Mouse (Mus musculus): ENCODE measurements at regions not wholly inside any gene's neighbourhood (a gene's known extent, or its start where the extent isn't known, plus 50 kb on each side); places are given as distances from the start of the nearest gene placed in this dataset.

DNA sequence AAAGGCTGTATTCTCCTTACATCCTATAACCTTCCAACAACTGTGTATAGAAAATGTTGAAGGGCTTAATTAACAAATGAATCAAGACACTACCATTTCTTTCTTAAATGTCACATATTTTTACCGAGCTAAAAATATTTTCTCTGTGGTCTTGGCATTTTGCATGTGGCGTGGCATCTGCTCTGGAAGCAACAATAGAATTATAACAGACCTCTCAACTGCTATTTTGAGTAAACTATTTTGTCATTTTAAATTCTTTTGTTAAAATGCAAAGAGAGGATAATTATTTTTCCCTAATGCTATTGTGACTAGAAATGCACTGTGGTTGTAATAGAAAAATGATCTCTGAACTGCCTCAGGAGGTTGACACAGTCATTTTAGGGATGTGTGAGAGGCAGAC is 187.9 kb downstream of the Spry2 start:
- Histone ChIP-seq H3K4me2 (replicated peaks) (no peak overlapping the region), H3K4me1 (0 out of 2 replicates have a peak, but pooled peaks cover 3% of the 10 kb centered on the region), H3K9me3 (replicated peaks) (no peaks in the 10 kb centered on the region), H3K36me3 (no peaks in the 10 kb centered on the region), H3K9ac (no peak overlapping the region), H3K4me3 (replicated peaks) (no peak overlapping the region), H3K27me3 (no peaks in the 10 kb centered on the region), H3K27ac (replicated peaks) (no peak overlapping the region)
- WGBS, result 44% methylated on average over 2 of the region's 2 CpGs
- no peak for ATAC-seq (ENCODE audit: insufficient number of reproducible peaks, low FRiP score, low TSS enrichment, low read depth)

DNA sequence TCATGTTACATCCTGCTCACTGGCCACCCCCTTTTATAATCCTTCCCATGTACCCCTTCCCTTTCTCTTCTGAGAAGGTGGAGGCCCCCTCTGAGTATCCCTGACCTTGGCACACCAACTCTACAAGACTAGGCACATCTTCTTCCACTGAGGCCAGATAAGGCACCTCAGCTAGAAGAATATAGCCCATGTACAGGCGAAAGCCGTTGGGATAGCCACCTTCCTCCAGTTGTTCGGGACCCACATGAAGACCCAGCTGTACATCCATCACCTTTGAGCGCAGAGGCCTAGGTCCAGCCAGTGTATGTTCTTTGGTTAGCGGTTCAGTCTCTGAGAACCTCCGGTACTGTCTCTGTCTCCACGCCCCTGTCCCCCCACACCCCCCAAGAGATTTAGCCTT is 189.9 kb downstream of the Spry2 start:
- 97% methylated on average over 7 of the region's 7 CpGs for WGBS
- H3K4me1 ChIP-seq, result 0 out of 2 replicates have a peak, but pooled peaks cover 3% of the 10 kb centered on the region
- no peak for ATAC-seq (ENCODE audit: insufficient number of reproducible peaks, low FRiP score, low TSS enrichment, low read depth)
- H3K27ac ChIP-seq (replicated peaks), result no peak overlapping the region
- no peak overlapping the region for H3K4me3 ChIP-seq (replicated peaks)
- no peak overlapping the region for H3K9ac ChIP-seq
- no peaks in the 10 kb centered on the region for H3K27me3 ChIP-seq
- H3K36me3 ChIP-seq, result no peaks in the 10 kb centered on the region
- no peak overlapping the region for H3K4me2 ChIP-seq (replicated peaks)
- no peaks in the 10 kb centered on the region for H3K9me3 ChIP-seq (replicated peaks)

DNA sequence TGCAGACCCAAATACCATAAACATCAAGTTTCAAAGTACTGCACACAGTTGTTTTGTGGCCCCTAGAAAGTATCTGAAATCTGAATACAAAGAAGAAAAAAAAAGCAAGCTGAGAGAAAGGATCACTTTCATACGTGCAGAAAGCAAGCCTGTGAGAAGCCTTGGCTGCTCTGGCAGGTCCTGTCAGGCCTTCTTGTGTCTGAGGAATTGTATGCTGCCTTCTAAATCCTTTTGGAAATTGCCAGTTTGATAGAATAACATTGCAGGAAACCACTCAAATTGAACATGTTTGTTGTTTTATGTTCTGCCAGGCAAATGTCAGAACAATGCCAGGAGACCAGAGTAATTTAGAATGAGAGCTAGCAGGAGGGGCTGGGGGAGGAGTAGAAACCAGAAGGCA is 198.0 kb downstream of the Spry2 start:
- H3K4me1 ChIP-seq, result peaks cover 3% of the 10 kb centered on the region; the same call in 1 of the 2 replicates
- no peaks in the 10 kb centered on the region for H3K9me3 ChIP-seq (replicated peaks)
- no peak overlapping the region for H3K4me3 ChIP-seq (replicated peaks)
- no peak overlapping the region for H3K27ac ChIP-seq (replicated peaks)
- H3K27me3 ChIP-seq, result no peaks in the 10 kb centered on the region
- H3K9ac ChIP-seq, result no peak overlapping the region
- 7% methylated on average over 1 of the region's 1 CpGs for WGBS
- ATAC-seq (ENCODE audit: insufficient number of reproducible peaks, low FRiP score, low TSS enrichment, low read depth), result no peak
- H3K36me3 ChIP-seq, result no peaks in the 10 kb centered on the region
- H3K4me2 ChIP-seq (replicated peaks), result no peak overlapping the region

DNA sequence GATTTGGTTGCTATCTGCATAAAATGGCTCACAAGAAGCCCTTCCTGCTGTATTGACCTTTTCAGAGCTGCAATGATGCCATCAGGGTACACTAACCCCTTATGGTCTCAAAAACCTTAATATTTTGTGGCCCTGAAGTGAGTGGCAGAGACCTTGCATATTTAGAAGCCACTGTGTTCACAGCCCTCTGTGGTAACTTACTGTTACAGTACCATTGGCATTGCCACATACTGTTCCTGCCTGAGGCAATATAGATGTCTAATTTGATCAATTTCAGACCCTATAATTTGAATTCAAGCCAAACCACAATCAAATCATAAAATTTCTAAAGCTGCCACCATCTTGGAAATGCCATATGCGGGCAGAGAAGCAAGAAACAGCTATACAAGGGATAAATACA is 198.5 kb downstream of the Spry2 start:
- Histone ChIP-seq H3K27me3 (no peaks in the 10 kb centered on the region), H3K27ac (replicated peaks) (no peak overlapping the region), H3K4me1 (peaks cover 3% of the 10 kb centered on the region; the same call in 1 of the 2 replicates), H3K4me3 (replicated peaks) (no peak overlapping the region), H3K9me3 (replicated peaks) (no peaks in the 10 kb centered on the region), H3K36me3 (no peaks in the 10 kb centered on the region), H3K4me2 (replicated peaks) (no peak overlapping the region), H3K9ac (no peak overlapping the region)
- no peak for ATAC-seq (ENCODE audit: insufficient number of reproducible peaks, low FRiP score, low TSS enrichment, low read depth)
- WGBS, result 63% methylated on average over 1 of the region's 1 CpGs

DNA sequence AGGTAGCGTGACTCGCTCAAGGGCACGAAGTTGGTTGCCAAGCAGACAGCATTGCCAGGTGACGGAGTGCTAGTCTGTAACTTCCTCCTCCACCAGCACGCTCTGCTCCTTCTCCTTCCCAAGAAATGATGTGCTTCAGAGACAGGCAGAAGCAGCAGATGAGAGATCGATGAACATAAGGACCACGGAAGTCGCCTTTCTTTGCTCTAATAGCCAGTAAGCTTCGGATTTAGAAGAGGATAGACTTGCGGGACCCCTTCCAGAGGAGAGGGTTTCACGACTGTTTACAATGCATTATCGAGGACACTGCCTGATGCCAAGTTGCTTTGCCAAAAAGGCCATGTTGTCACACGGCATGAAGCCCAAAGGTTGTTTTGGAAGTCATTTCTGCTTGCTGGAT is 199.2 kb downstream of the Spry2 start:
- Histone ChIP-seq H3K4me3 (replicated peaks) (no peak overlapping the region), H3K4me2 (replicated peaks) (no peak overlapping the region), H3K4me1 (peaks cover 3% of the 10 kb centered on the region; the same call in 1 of the 2 replicates), H3K9me3 (replicated peaks) (no peaks in the 10 kb centered on the region), H3K36me3 (no peaks in the 10 kb centered on the region), H3K27me3 (no peaks in the 10 kb centered on the region), H3K9ac (no peak overlapping the region), H3K27ac (replicated peaks) (no peak overlapping the region)
- ATAC-seq (ENCODE audit: insufficient number of reproducible peaks, low FRiP score, low TSS enrichment, low read depth), result no peak
- WGBS, result 87% methylated on average over 13 of the region's 13 CpGs

DNA sequence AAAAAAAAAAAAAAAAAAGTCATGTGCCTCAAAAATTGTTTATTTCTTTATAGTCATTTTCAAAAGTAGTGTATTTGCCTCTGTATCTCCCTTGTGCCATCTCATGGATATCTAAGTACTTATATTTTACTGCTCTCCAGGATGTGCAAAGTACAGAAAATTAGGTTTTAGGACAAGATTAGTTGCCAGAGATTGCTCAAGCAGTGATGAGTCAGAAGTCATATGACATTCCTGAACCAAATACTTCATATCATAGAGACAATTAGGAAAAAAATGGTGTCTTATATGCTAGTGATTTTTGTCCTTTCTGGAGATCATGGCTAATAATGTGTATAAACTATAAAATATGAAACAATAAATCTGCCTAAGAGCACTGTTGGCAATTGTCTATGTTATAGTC is 201.7 kb downstream of the Spry2 start:
- H3K27ac ChIP-seq (replicated peaks), result no peak overlapping the region
- H3K4me1 ChIP-seq, result peaks cover 3% of the 10 kb centered on the region; the same call in 1 of the 2 replicates
- H3K9me3 ChIP-seq (replicated peaks), result no peaks in the 10 kb centered on the region
- no peak overlapping the region for H3K4me2 ChIP-seq (replicated peaks)
- ATAC-seq (ENCODE audit: insufficient number of reproducible peaks, low FRiP score, low TSS enrichment, low read depth), result no peak
- H3K27me3 ChIP-seq, result no peaks in the 10 kb centered on the region
- H3K9ac ChIP-seq, result no peak overlapping the region
- no peak overlapping the region for H3K4me3 ChIP-seq (replicated peaks)
- H3K36me3 ChIP-seq, result no peaks in the 10 kb centered on the region

DNA sequence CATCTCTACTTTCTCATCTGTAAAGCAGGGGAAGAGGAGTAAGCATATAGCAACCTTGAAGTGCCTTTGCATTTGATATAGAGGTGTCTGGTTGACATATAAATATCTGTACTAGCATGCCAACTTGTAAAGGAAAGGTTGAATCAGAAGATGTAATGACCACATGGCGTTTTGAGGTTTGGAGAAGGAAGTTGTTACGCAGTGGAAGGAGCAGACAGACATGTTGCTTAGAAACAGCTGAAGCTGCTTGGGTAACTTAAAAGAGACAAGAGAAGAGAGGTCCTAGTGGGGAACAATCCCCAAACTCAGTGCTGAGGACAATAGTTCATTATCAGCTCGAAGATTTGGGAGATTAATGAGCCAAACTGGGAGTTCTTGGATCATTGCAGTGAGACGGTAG is 202.9 kb downstream of the Spry2 start:
- Histone ChIP-seq H3K27me3 (no peaks in the 10 kb centered on the region), H3K4me1 (peaks cover 3% of the 10 kb centered on the region; the same call in 1 of the 2 replicates), H3K36me3 (no peaks in the 10 kb centered on the region), H3K9me3 (replicated peaks) (no peaks in the 10 kb centered on the region), H3K4me3 (replicated peaks) (no peak overlapping the region), H3K4me2 (replicated peaks) (no peak overlapping the region), H3K27ac (replicated peaks) (no peak overlapping the region), H3K9ac (no peak overlapping the region)
- no peak for ATAC-seq (ENCODE audit: insufficient number of reproducible peaks, low FRiP score, low TSS enrichment, low read depth)
- WGBS, result 82% methylated on average over 4 of the region's 4 CpGs

DNA sequence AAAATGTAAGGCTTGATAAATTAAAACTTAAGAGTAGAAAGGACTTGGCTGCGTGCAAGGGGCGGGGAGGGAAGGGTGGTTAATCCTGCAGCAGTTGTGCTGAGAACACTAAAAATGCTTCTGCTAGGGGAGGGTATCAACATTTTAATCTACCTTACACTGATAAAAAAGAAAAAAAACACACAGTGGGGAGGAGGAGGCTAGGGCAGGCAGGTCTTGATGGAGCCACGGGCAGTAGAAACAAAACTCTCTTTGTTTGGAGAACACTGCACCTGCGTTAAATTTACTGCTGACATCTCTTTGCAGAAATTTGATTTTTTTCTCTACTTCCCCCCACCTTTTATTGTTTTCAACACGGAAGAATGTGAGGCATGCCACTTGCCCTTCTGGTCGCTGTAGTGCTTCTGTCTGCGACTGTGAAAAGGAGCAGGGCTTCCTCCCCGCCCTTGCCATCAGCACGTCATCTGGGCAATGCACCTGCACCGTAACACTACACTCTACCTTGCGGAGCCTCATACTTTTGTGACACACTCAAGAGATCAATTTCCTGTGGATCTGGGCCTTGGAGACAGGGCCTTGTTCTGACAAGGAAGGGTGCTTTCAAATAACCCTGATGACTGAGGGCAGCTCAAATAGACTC is 211.7 kb downstream of the Spry2 start:
- 36% methylated on average over 11 of the region's 11 CpGs for WGBS
- H3K27me3 ChIP-seq, result no peaks in the 10 kb centered on the region
- no peak overlapping the region for H3K27ac ChIP-seq (replicated peaks)
- H3K4me3 ChIP-seq (replicated peaks), result no peak overlapping the region
- no peaks in the 10 kb centered on the region for H3K36me3 ChIP-seq
- H3K4me2 ChIP-seq (replicated peaks), result no peak overlapping the region
- H3K9ac ChIP-seq, result no peak overlapping the region
- H3K9me3 ChIP-seq (replicated peaks), result no peaks in the 10 kb centered on the region
- H3K4me1 ChIP-seq, result no peaks in the 10 kb centered on the region
- ATAC-seq (ENCODE audit: insufficient number of reproducible peaks, low FRiP score, low TSS enrichment, low read depth), result peak; percentile 72

DNA sequence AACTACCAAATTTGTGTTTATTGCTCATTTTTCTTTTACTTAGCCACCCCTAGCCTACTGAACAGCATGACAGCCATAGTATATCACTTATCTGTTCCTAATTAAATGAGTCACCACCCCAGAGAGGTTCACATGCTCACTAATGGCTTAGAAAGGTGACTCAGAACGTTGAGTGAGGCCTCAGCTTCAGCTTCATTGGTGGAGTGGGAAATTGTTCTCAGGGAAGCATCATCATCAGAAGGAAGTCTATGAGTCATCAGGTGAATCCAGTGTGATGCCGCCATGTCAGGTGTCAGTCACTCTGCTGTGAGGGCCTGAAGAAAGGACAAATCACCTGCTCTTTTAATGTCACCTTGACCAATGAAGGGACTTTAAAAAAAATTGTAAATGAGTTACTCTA is 212.3 kb downstream of the Spry2 start:
- no peak overlapping the region for H3K9ac ChIP-seq
- no peak overlapping the region for H3K27ac ChIP-seq (replicated peaks)
- H3K4me1 ChIP-seq, result no peaks in the 10 kb centered on the region
- no peak overlapping the region for H3K4me2 ChIP-seq (replicated peaks)
- H3K9me3 ChIP-seq (replicated peaks), result no peaks in the 10 kb centered on the region
- WGBS, result 52% methylated on average over 2 of the region's 2 CpGs
- ATAC-seq (ENCODE audit: insufficient number of reproducible peaks, low FRiP score, low TSS enrichment, low read depth), result no peak
- H3K36me3 ChIP-seq, result no peaks in the 10 kb centered on the region
- H3K4me3 ChIP-seq (replicated peaks), result no peak overlapping the region
- no peaks in the 10 kb centered on the region for H3K27me3 ChIP-seq

GRCm38 (mm10) chr14:105676646-105676930 is 220.0 kb downstream of the Spry2 start:
- WGBS, result 31% methylated on average over 4 of the region's 4 CpGs
- Histone ChIP-seq H3K9ac (no peak overlapping the region), H3K9me3 (replicated peaks) (no peaks in the 10 kb centered on the region), H3K4me2 (replicated peaks) (no peak overlapping the region), H3K4me1 (0 out of 2 replicates have a peak, but pooled peaks cover 4% of the 10 kb centered on the region), H3K36me3 (no peaks in the 10 kb centered on the region), H3K4me3 (replicated peaks) (no peak overlapping the region), H3K27me3 (no peaks in the 10 kb centered on the region), H3K27ac (replicated peaks) (no peak overlapping the region)
- no peak for ATAC-seq (ENCODE audit: insufficient number of reproducible peaks, low FRiP score, low TSS enrichment, low read depth)

DNA sequence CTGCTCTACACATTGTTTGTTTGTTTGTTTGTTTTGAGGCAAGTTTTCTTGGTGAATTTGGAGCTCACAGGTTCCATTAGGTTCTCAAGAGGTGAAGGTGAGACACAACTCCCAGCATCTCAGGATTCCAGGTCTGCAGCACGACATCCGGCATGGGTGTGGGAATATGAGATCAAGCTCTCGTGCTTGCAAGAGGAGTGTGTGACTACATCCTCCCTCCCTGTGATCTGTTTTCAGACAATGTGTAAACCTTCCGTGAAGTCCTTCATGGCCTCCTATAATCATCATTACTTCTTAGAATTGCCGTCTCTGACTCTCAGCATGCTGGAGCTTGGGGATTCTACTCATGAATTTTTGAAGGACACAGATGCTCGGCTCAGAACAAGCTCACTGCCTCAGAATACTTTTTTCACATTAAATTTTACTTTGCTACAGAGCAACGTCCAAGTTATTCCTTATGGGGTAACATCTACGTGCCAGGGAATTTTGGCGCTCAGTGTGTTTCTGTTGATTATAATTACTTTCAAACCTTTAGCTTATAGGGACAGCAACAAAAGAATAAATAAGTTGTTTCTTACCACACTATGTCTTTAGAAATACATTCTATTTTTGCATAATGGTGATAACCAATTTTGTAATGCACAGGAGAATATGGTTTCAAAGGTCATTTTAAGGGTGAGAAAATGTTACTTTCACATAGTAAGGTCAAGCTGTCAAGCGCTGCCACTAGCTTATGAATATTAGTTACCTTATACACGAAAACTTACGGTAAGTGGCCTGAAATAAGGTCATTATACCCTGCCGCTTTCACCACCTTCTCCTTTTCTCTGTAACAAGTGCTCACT is 220.6 kb downstream of the Spry2 start:
- Histone ChIP-seq H3K27ac (replicated peaks) (peak overlapping the region; percentile 51), H3K9me3 (replicated peaks) (no peaks in the 10 kb centered on the region), H3K36me3 (no peaks in the 10 kb centered on the region), H3K9ac (no peak overlapping the region), H3K4me3 (replicated peaks) (no peak overlapping the region), H3K27me3 (no peaks in the 10 kb centered on the region), H3K4me1 (0 out of 2 replicates have a peak, but pooled peaks cover 4% of the 10 kb centered on the region), H3K4me2 (replicated peaks) (no peak overlapping the region)
- 31% methylated on average over 13 of the region's 13 CpGs for WGBS
- no peak for ATAC-seq (ENCODE audit: insufficient number of reproducible peaks, low FRiP score, low TSS enrichment, low read depth)

DNA sequence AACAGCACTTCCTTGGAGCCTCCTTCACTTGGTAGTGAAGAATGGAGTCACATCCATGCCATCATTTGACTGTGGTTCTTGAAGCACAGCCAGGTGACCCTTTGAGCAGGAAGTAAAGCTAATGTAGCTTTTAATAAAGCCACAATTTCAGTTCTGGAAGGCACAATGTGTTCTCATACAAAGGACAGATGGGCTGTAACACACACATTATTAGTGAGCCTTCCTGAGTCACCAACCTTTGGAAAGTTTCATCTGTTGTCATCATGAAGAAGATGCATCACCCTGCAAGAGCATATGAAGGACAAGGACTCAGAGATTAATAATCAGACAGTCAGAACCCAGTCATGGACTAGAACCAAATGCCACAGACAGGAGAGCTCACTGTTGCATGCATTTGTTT is 221.6 kb downstream of the Spry2 start:
- no peaks in the 10 kb centered on the region for H3K27me3 ChIP-seq
- ATAC-seq (ENCODE audit: insufficient number of reproducible peaks, low FRiP score, low TSS enrichment, low read depth), result no peak
- H3K4me1 ChIP-seq, result 0 out of 2 replicates have a peak, but pooled peaks cover 4% of the 10 kb centered on the region
- no peaks in the 10 kb centered on the region for H3K36me3 ChIP-seq
- no peak overlapping the region for H3K27ac ChIP-seq (replicated peaks)
- H3K9ac ChIP-seq, result no peak overlapping the region
- H3K4me2 ChIP-seq (replicated peaks), result no peak overlapping the region
- H3K4me3 ChIP-seq (replicated peaks), result no peak overlapping the region
- H3K9me3 ChIP-seq (replicated peaks), result no peaks in the 10 kb centered on the region

All from embryonic facial prominence, embryonic 15.5 days (tissue).